Mouse (Mus musculus) monocyte, adult 2 months (primary cell): ENCODE data around the gene Arl10.
A peak's percentile ranks its signal among the peaks of the same experiment; 100 is the strongest.

Experiments used
- DNase-seq, 2 experiments: peaks; one replicate each; pipeline ENCODE4 v3.0.0; 2022; ENCODE audit warnings: low spot score in 2 of 2, low read depth in 1 of 2

Arl10 gene

DNA sequence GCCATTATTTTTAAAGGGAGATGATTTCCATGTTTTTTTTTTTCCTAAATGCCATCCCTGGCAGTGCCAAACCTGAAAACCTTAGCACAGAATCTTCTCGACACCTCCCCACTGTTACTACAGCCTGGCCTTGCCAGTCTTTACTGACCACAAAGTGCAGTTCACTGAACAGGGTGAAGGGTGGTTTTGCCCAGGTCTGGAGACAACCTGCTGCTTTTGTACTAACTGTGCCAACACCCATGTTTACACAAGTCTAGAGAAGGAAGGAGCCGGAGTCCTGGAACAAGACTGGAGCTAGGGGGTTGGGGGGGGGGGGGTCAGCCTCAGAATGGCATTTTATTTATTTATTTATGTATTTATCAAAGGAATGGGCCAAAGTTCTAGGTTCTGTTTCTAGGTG lies 6.6 kb downstream of the Arl10 start:
- no peak for DNase-seq

GRCm38 (mm10) chr13:54582126-54582525 lies 7.3 kb downstream of the Arl10 start:
- DNase-seq: no peak

DNA sequence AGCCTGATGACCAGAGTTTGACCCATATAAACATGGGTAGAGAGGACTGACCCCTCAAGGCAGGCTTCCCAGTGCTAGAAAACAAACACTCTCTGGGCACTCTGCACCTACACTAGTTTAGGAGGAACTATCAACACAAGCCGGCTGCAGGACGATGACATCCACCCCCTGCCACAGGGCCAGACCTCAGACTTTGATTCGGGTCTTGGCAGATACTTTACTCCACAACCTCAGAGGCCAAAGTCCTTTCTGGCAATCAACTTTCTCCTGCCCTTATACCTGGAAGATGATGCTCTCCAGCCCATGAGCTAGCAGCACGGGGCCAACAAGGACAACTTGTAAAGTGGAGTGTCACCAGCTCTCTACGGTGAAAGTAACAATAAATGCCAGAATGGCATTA lies 8.0 kb downstream of the Arl10 start:
- DNase-seq: no peak

GRCm38 (mm10) chr13:54585831-54586230 lies 11.0 kb downstream of the Arl10 start:
- no peak for DNase-seq

DNA sequence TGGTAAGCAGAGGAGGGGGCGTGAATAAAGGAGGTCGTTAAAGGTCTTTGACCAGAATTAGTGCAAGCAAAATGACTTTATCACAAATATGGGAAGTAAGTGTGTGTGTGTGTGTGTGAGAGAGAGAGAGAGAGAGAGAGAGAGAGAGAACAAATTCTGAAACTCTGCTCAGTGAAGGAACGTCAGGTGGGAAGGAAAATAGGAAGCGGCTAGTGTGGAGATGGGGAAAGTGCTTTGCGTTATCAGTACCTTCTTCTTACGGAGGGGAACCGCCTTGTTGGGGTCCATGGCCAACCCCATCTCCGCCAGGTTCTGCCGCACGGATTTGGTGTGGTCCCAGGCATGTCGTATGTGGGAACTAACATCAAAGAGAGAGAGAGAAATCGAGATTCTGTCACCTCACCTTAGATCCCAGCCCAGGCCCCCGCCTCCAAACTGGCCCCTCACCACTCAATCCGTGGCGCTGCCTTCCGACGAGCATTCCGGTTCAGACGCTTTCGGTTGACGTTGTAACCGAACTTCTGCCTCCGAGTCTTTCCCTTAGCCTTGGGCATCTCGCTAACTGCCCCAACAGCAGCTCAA lies 14.7 kb downstream of the Arl10 start:
- no peak for DNase-seq

GRCm38 (mm10) chr13:54589996-54590951 lies 15.5 kb downstream of the Arl10 start, which contains the start of the genes Nop16 and Higd2a:
Gene Nop16 (minus strand): TSS chr13:54590090.
Gene Higd2a (plus strand): TSS chr13:54590207.
- DNase-seq: peak; percentile 85 to 91

DNA sequence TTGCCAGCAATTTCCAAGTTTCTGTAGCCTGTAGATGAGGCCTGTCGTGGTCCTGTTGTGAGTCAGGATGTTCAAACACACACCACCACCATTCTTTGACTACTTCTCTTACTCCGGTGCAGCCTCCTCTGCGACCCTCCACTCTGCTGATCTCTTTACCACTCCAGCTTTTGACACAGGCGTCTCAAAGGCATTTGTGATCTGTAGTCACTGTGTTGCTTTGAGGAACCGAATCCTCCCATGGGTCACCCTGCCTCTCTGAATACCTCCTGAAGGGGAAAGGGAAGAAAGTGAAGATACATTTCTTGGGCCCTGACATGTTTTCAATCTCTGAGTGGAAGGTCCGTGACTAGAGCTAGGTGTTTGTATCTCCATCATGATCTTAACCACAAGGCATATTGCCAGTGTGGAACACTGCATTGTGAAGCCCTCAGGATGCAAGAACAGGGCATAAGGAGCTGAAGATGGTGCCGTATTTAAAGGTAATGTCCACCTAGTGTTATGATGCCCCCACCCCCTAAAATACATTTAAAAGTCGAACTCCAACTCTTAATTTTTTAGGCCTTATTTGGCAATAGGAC lies 17.1 kb downstream of the Arl10 start:
- DNase-seq: no peak

GRCm38 (mm10) chr13:54593617-54594016 lies 18.8 kb downstream of the Arl10 start:
- no peak for DNase-seq

- DNase-seq: no peak
Observed at GRCm38 (mm10) chr13:54596107-54596690, 21.4 kb downstream of the Arl10 start.

DNA sequence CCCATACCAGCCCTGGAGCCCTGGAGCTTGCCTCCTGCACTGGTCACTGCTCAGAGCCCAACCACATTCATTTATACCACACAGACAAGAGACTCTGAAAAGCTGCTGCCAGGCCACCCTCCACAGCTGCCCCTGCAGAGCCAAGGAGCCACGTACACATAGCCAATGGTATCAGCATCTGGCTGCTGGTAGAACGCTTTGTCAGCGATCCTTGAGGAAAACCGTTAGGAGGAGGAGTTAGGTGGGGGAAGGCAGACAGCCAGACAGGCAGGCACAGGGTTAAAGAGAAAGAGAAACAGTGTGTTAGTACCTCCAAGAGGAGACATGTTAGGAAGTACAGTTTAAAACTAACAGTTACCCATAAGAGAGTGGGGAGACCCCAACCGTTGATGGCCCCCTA lies 22.1 kb downstream of the Arl10 start:
- DNase-seq: no peak

DNA sequence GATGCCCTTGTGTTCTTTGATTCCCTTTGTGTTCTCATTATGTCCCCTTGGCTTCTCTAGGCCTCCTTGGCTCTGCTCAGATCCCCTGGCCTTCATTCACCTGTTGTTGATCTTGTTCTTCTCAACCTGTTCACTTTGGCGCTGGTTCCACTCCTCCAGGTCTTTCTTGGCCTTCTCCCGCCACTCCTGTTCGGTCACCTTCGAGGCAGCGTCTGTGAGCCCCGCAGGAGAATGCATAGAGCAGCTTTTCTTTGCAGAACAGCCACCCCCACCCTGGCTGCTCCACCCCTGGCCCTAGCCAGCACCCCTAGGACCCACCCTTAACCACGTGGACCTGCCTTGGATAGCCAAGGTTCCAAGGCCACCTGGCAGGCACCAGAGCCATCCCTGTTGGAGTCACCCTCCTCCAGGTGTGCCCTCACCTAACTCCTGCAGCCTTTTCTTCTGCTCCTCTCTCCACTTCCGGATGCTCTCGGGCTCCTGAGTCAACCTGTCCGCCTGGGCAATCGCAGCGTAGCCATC lies 23.9 kb downstream of the Arl10 start:
- no peak for DNase-seq

GRCm38 (mm10) chr13:54602639-54603111 lies 27.9 kb downstream of the Arl10 start:
- no peak for DNase-seq

- DNase-seq: no peak
Observed at GRCm38 (mm10) chr13:54603501-54603900, 28.7 kb downstream of the Arl10 start.

- DNase-seq: no peak
Observed at GRCm38 (mm10) chr13:54604221-54604620, 29.4 kb downstream of the Arl10 start.

GRCm38 (mm10) chr13:54605426-54605825 lies 30.6 kb downstream of the Arl10 start:
- DNase-seq: no peak

DNA sequence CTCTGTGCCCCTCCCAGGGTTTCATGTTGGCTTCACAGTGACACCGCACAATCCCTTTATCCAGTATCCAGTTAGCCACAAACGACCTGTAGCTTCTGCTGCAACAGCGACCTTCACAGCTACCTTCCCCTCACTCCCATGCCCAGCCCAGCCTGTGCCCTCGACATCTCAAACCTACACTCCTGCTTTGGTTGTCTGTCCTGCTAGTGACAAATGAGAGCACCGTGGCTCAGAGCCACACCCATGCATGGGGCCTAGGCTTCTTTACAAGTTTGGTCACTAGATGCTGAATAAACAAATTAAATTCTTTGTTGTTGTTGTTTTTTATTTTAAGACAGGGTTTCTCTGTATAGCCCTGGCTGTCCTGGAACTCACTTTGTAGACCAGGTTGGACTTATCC lies 32.4 kb downstream of the Arl10 start:
- DNase-seq: no peak

- no peak for DNase-seq
Observed at GRCm38 (mm10) chr13:54608002-54608401, 33.2 kb downstream of the Arl10 start.

DNA sequence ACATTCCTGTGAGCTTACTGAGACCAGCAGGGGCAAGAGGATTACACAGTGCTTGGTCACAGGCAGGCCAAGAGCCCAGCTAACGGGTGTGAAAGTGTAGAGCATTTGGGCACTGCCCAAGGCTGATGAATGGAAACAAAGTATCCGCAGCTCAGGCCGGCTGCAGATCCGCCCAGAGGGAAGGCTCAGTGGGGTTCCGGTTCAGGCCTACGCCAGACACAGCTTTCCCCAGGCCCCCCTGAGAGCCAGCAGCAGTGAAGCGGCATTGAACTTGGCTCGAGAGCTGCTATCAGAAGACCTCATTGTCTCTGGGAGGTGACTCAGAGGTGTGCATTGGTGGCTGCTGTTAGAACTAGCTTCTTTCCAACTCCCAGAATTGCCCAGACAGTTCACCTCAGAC lies 33.9 kb downstream of the Arl10 start:
- no peak for DNase-seq

GRCm38 (mm10) chr13:54609301-54609700 lies 34.5 kb downstream of the Arl10 start:
- DNase-seq: no peak

- no peak for DNase-seq
Observed at GRCm38 (mm10) chr13:54610613-54610971, 35.8 kb downstream of the Arl10 start.

GRCm38 (mm10) chr13:54610972-54611754 lies 36.3 kb downstream of the Arl10 start, which contains the start of gene Cltb:
Gene Cltb (minus strand): TSS chr13:54611344.
- peak; percentile 31 to 61 for DNase-seq
